Mouse (Mus musculus) liver, embryonic 14.5 days (tissue): ENCODE results near the gene Gm20547. TPM values are rescaled to one million over a fixed set of nuclear protein-coding genes. Genes with fewer than 3 reads are reported as not detected.

Source experiments
- ATAC-seq: fragments of 200-750 bp; cut with Nextera tagmentation; 2 replicates; pipeline ENCODE4 v1.8.0; 2017; ENCODE audit warnings: moderate number of reproducible peaks, mild to moderate bottlenecking, moderate library complexity; ENCODE audit not compliant: insufficient read depth
- DNase-seq, 3 experiments: peaks; one replicate each; pipeline ENCODE4 v3.0.0-alpha.2; 2012 to 2013; ENCODE audit warnings: low read depth in 3 of 3, low spot score in 3 of 3
- H3K27ac ChIP-seq: fragments of 300-500 bp; sonication (generic); 2 replicates; pipeline ENCODE4 v1.5.1; 2014; ENCODE audit warnings: moderate library complexity, mild to moderate bottlenecking, control low read depth, inconsistent platforms
- H3K27me3 ChIP-seq: fragments of 300-500 bp; sonication (generic); 2 replicates; pipeline ENCODE4 v1.6.1; 2014; ENCODE audit warnings: mild to moderate bottlenecking, low read length, moderate library complexity; ENCODE audit not compliant: control insufficient read depth, insufficient read depth
- H3K36me3 ChIP-seq: fragments of 300-500 bp; sonication (generic); replicated peaks from 2 replicates; pipeline ENCODE4 v1.6.1; 2014; ENCODE audit warnings: low read depth; ENCODE audit not compliant: control insufficient read depth, insufficient read depth
- H3K4me1 ChIP-seq, 2 experiments: fragments of 200-500 bp in 1 of 2; fragments of 300-500 bp in 1 of 2; sonication (generic) in 1 of 2; replicated peaks; 2 replicates each; pipeline ENCODE4 v1.6.1; 2012 to 2014; ENCODE audit warnings: antibody characterized with exemption in 1 of 2, inconsistent platforms in 1 of 2, low read length in 1 of 2; ENCODE audit not compliant: control insufficient read depth in 2 of 2, insufficient read depth in 2 of 2
- H3K4me2 ChIP-seq: fragments of 300-500 bp; sonication (generic); 2 replicates; pipeline ENCODE4 v1.6.1; 2014; ENCODE audit warnings: low read depth, mild to moderate bottlenecking, control low read depth, moderate library complexity
- H3K4me3 ChIP-seq, 2 experiments: fragments of 200-500 bp in 1 of 2; fragments of 300-500 bp in 1 of 2; sonication (generic) in 1 of 2; 2 replicates each; pipeline ENCODE4 v1.5.1; 2012 to 2014; ENCODE audit warnings: low read depth in 2 of 2, low read length in 2 of 2, mild to moderate bottlenecking in 2 of 2, control low read depth in 1 of 2, inconsistent platforms in 1 of 2, moderate library complexity in 1 of 2; ENCODE audit not compliant: insufficient read depth in 1 of 2
- H3K9ac ChIP-seq: fragments of 300-500 bp; sonication (generic); replicated peaks from 2 replicates; pipeline ENCODE4 v1.6.1; 2014; ENCODE audit warnings: mild to moderate bottlenecking, control low read depth, moderate library complexity
- H3K9me3 ChIP-seq: fragments of 300-500 bp; sonication (generic); 2 replicates; pipeline ENCODE4 v1.6.1; 2016; ENCODE audit warnings: low read length, mixed read lengths; ENCODE audit not compliant: control insufficient read depth
- CTCF ChIP-seq: IDR thresholded peaks from 2 replicates; pipeline ENCODE4 v1.5.1; 2016; ENCODE audit warnings: antibody characterized with exemption, low read depth, control low read depth
- EP300 ChIP-seq: IDR thresholded peaks from 2 replicates; pipeline ENCODE4 v1.6.1; 2016; ENCODE audit warnings: antibody characterized with exemption, low read depth
- WGBS: fragments of 180-500 bp; shearing (Covaris S2); extraction: QIAGEN DNeasy Blood & Tissue Kit; methylation state at CpG from one replicate; pipeline ENCODE4 v1.1.7; 2014; ENCODE audit not compliant: insufficient replicate concordance; 5-methylcytosine and 5-hydroxymethylcytosine counted together
- polyA plus RNA-seq, 2 experiments: library from polyadenylated mRNA; depleted of rRNA in 1 of 2; stranded (reverse) in 1 of 2; unstranded in 1 of 2; fragments of >200 nt; fragmentation: Nextera tagmentation in 1 of 2; extraction: Ambion mirVana in 1 of 2; gene quantifications; 2 replicates each; pipeline versions ENCODE4 v1.2.1 to v1.2.3; 2012 to 2014

Gene Gm20547
- polyA plus RNA-seq, 2 experiments = 0.02 TPM; not detected in 1

DNA sequence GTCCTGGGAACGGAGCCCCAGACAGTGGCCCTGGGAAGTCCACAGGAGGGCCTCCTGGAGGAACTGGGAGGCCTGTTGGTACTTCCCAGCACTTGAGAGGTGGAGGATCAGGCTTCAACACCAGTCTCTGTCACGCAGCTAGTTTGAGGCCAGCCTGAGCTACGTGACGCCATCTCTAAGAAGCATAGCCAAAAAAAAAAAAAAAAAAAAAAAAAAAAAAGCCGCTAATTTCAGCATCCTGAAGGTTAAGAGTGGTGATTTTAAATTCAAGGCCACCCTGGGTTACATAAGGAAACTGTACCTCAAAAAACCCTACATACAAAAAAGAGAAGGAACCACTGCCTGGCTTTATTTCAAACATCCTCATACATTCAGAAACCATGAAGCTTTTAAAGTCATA, 42.4 kb upstream of the Gm20547 start:
- DNase-seq (no peak), ATAC-seq (no peak)
- Histone ChIP-seq H3K4me3 (no peak overlapping the region), H3K9me3 (no peaks in the 10 kb centered on the region), H3K4me1 (0 out of 4 replicates have a peak, but pooled peaks cover 0 to 2% of the 10 kb centered on the region in 2 experiments), H3K27me3 (no peaks in the 10 kb centered on the region), H3K9ac (no peak overlapping the region), H3K27ac (no peak overlapping the region), H3K36me3 (no peaks in the 10 kb centered on the region), H3K4me2 (no peak overlapping the region)
- TF ChIP-seq EP300 (no peak), CTCF (no peak)
- WGBS = 74% methylated on average over 5 of the region's 5 CpGs

DNA sequence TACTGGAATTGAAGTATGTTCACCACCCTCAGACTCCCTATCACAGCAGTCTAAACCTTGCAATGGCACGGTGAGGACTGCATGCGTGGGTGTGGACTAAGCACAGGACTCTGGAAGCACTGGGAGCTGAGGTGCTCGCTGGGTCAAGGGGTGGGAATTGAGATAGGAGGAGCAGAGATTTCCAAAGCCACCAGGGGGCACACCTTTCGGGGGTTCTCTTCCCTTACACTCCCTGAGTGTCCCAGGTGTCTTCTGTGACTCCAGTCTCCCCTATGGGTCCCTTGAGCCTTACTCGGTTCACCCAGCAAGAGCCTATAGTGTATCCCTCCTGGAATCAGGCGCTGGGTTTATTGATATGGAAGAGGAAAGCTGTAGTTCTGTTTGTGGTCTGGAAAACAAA, 41.1 kb upstream of the Gm20547 start:
- Histone ChIP-seq H3K27ac (no peak overlapping the region), H3K27me3 (no peaks in the 10 kb centered on the region), H3K4me1 (0 out of 4 replicates have a peak, but pooled peaks cover 0 to 2% of the 10 kb centered on the region in 2 experiments), H3K4me3 (no peak overlapping the region), H3K9me3 (no peaks in the 10 kb centered on the region), H3K36me3 (no peaks in the 10 kb centered on the region), H3K4me2 (no peak overlapping the region), H3K9ac (no peak overlapping the region)
- TF ChIP-seq CTCF (peak; percentile 53), EP300 (no peak)
- ATAC-seq = no peak
- WGBS = 44% methylated on average over 6 of the region's 6 CpGs
- no peak for DNase-seq

DNA sequence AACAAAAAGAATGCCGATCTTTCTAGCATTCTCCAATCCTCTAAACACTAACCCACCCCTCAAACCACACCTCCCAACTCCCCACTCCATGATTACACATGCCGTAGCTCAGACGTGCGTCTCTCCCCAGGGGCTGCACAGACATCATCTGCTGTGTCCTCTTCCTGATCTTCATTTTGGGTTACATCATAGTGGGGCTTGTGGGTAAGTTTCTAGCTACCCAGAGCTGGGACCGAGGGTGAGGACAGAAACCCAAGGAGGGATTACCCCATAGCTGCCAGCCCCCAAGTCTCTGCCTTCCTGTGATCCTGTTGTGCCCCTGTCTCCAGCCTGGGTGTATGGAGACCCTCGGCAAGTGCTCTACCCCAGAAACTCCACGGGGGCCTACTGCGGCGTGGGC, 35.3 kb upstream of the Gm20547 start:
- no peak overlapping the region for H3K27ac ChIP-seq
- no peak for DNase-seq
- H3K9me3 ChIP-seq = no peaks in the 10 kb centered on the region
- no peak overlapping the region for H3K4me2 ChIP-seq
- TF ChIP-seq CTCF = no peak
- TF ChIP-seq EP300 = no peak
- WGBS = 56% methylated on average over 9 of the region's 9 CpGs
- 0 out of 4 replicates have a peak, but pooled peaks cover 0 to 3% of the 10 kb centered on the region in 2 experiments for H3K4me1 ChIP-seq
- no peak overlapping the region for H3K4me3 ChIP-seq
- H3K9ac ChIP-seq = no peak overlapping the region
- H3K27me3 ChIP-seq = no peaks in the 10 kb centered on the region
- no peak for ATAC-seq
- peaks cover 5% of the 10 kb centered on the region for H3K36me3 ChIP-seq

DNA sequence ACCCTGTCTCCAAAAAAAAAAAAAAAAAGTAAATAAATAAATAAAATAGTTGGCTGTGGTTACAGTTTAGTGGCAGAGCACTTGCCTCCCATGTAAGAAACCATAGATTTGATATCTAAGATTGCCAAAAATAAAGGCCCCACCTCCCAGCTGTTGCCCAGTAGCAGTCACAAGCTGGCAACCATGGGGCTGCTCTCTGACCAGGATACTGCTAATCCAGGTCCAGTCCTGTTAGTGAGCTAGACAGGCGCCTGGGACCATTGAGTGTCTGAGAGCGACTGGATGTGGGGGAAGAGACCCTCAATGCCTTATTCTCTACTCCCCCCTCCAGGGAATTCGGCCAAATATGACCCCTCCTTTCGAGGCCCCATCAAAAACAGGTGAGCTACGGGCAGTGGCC, 34.5 kb upstream of the Gm20547 start:
- Histone ChIP-seq H3K4me1 (0 out of 4 replicates have a peak, but pooled peaks cover 0 to 3% of the 10 kb centered on the region in 2 experiments), H3K27ac (no peak overlapping the region), H3K4me2 (no peak overlapping the region), H3K36me3 (peaks cover 5% of the 10 kb centered on the region), H3K9ac (no peak overlapping the region), H3K27me3 (no peaks in the 10 kb centered on the region), H3K4me3 (no peak overlapping the region), H3K9me3 (no peaks in the 10 kb centered on the region)
- WGBS = 68% methylated on average over 5 of the region's 5 CpGs
- TF ChIP-seq CTCF (no peak), EP300 (no peak)
- ATAC-seq (no peak), DNase-seq (no peak)

DNA sequence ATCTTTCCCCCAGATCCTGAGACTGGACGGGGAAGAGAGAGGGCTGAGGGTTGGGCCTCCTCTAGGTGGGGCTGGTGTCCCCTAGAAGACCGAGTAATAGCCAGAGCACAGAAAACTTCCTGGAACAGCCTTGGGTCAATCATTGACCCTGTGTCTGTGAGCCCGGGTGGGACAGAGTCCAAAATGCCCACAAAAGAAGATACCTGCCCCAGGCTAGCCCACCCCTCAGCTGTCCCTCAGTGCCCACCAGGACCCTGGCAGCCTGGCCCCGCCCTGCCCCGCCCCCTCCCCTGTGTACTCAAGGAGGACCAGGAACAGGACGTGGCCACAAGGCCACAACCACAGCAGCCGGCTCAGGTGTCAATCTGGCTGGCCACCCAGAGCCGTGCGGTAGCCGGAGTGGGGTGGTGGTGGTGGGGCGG, 33.6 kb upstream of the Gm20547 start:
- 10% methylated on average over 11 of the region's 11 CpGs for WGBS
- ATAC-seq = peak; percentile 40; the same call in 1 of the 2 replicates

More for the DNA sequence above, 33.6 kb upstream of the Gm20547 start:
- Histone ChIP-seq H3K4me3 (no peak overlapping the region), H3K9me3 (no peaks in the 10 kb centered on the region), H3K4me2 (no peak overlapping the region), H3K4me1 (0 out of 4 replicates have a peak, but pooled peaks cover 0 to 3% of the 10 kb centered on the region in 2 experiments), H3K27me3 (no peaks in the 10 kb centered on the region), H3K9ac (no peak overlapping the region), H3K27ac (no peak overlapping the region), H3K36me3 (peaks cover 5% of the 10 kb centered on the region)
- TF ChIP-seq EP300 = no peak
- TF ChIP-seq CTCF = peak; percentile 52
- DNase-seq = no peak
